Mouse (Mus musculus) brain, embryonic 14.5 days (tissue): ENCODE results near the gene Slc9a6. TPM values are rescaled to one million over a fixed set of nuclear protein-coding genes. Genes with fewer than 3 reads are reported as not detected.

ENCODE experiments used
- DNase-seq: peaks from one replicate; pipeline ENCODE4 v3.0.0-alpha.2; 2011; ENCODE audit warnings: low read depth
- CTCF ChIP-seq: fragments of 200-500 bp; IDR thresholded peaks from 2 replicates; pipeline ENCODE4 v1.5.1; 2012; ENCODE audit warnings: inconsistent platforms, mild to moderate bottlenecking, moderate library complexity, borderline replicate concordance; ENCODE audit not compliant: insufficient read depth, insufficient read length; ENCODE audit errors: extremely low read depth
- POLR2A ChIP-seq: fragments of 200-500 bp; IDR thresholded peaks from 2 replicates; pipeline ENCODE4 v1.6.1; 2012; ENCODE audit warnings: mild to moderate bottlenecking, inconsistent platforms, borderline replicate concordance; ENCODE audit not compliant: poor library complexity, insufficient read depth, insufficient read length, severe bottlenecking; ENCODE audit errors: extremely low read depth
- polyA plus RNA-seq: library from polyadenylated mRNA; depleted of rRNA; stranded (reverse); fragments of >200 nt; gene quantifications from 2 replicates; pipeline ENCODE4 v1.2.3, GENCODE M21; 2012

The Slc9a6 gene
- polyA plus RNA-seq, 1 experiment = 70.0 TPM

DNA sequence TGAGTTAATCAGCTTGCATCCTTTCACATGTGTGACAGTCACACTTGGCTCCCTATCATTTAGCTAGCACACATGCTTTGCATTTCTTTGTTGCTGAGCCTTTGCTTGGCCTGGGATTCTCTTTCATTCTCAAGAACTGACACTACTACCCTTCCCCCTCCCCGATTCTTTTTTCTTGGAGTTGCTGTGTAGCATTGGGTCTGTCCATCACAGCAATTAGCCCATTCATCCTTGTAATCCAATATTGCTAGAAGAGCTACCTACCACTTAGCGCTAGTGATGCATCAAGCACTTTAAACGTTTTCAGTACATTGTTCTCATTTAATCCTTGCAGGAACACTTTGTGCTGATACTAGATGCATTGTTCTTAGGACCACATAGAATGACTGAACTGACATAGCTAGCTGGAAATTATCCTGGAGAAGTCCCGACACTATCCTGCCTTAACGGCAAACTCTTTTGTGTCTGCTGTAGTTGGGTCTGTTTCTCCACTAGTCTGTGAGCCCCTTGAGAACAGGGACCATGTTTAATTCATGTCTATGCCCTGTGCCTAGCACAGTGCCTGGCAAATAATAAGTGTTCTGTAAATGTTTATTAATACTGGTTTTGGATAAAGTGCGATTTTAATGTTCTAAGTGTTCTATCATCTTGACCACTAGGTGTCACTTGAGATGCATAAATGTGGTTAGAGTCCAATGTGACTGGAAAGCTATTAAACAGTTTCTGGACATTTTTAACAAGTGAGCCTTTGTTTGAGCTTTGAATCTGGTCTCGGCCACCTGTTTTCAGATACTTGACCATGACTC lies 40.2 kb downstream of the Slc9a6 start:
- TF ChIP-seq POLR2A (no peak), CTCF (no peak)
- peak; percentile 68 for DNase-seq

DNA sequence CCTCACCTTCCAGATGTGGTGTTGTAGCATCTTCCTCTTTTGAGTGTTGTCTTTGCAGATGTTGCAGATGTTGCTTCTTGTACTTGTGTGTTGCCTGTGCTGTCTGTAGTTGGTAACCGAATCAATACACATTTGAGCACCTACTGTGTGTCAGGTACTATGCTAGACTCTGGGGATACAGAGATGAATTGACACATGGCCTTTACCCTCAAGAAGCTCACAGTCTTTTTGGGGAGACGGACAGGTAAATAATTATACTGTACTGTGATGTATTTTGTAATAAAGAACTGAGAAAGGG lies 40.7 kb downstream of the Slc9a6 start:
- TF ChIP-seq POLR2A (no peak), CTCF (no peak)
- no peak for DNase-seq

DNA sequence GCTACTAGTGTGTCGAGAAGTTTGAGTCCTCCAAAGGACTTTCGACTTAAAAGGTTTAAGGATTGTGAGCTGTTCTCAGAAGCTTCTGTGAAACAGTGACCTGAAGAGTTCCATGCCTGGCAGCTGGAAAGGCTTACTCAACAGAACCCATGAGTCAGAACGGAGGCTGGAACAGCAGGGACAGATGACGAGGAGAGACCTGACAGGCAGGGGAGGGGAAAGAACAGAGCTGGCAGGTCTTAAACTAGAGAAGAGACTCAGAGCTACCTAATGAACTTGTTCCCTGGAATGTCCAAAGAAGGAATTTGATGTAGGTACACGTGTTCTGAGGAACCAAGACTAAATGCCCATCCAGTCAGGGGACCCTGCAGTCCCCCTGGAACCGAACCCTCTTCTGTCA lies 41.3 kb downstream of the Slc9a6 start:
- no peak for DNase-seq
- no peak for TF ChIP-seq CTCF
- TF ChIP-seq POLR2A = no peak

DNA sequence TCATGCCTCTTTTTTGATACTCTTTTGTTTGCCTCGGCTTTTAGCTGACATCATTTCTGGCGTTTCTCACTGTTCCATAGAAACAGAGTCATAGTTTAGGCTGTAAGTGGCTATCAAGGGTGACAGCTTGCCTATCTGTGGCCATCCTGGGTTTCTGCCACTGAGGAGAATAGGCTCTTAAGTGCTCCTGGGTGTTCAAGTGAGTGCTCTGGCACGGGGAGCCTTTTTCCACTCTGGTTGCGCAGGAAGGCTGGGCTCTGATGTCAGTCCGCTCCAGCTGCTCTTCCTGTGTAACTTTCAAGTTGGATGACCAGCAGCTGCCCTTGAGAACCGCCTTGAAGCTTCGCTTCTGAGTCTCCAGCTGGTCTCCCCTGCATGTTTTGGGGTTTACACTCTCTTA lies 42.2 kb downstream of the Slc9a6 start:
- no peak for TF ChIP-seq CTCF
- TF ChIP-seq POLR2A = no peak
- DNase-seq = peak; percentile 56

DNA sequence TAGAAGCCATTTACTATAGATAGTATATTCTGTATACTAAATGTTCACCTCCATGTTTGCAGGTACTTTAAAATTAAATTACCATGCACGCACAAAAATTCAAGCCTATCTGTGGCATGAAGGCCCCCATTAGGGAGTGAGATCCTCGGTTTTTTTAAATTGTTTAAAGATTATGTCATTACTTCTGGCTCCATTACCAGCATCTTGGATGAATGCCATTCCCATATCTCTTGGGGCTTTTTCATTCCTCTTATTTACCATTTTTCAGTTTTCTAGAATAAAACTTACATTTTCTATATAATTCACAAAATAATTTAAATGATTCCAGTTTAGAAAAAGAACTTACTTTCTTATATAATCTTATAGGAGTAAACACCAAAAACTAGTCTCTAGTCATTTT lies 46.1 kb downstream of the Slc9a6 start:
- TF ChIP-seq CTCF = no peak
- TF ChIP-seq POLR2A = no peak
- no peak for DNase-seq

DNA sequence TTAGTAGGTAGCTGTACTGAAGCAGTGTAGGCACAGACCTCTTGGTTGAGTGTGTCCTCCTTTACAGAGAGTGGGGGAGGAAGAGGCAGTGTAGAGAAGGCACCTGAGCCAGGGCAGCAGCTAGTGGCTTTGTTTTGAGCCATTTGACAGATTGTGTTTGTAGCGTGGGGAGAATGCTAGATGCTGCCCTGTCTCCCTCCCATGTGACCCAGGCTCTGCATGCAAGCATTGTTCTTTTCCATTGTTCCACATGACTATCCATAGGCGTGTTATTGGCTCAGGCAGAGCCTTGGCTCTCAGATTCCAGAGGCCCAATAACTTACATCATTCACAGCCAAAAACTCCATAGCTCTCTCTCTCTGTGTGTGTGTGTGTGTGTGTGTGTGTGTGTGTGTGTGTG lies 49.7 kb downstream of the Slc9a6 start:
- TF ChIP-seq POLR2A = no peak
- no peak for TF ChIP-seq CTCF
- no peak for DNase-seq

DNA sequence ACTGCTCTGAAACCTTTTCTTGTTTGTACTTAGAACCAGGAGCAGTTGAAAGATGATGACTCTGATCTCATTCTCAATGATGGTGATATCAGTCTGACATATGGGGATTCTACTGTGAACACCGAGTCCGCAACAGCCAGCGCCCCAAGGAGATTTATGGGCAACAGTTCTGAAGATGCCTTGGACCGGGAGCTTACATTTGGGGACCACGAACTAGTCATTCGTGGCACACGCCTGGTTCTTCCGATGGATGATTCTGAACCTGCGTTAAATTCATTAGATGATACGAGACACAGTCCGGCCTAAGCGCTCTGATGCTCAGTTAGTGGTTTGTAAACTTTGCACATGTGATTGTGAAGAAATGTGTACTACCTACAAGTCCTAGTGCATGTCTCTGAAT lies 51.6 kb downstream of the Slc9a6 start:
- TF ChIP-seq CTCF = no peak
- no peak for TF ChIP-seq POLR2A
- DNase-seq = no peak

DNA sequence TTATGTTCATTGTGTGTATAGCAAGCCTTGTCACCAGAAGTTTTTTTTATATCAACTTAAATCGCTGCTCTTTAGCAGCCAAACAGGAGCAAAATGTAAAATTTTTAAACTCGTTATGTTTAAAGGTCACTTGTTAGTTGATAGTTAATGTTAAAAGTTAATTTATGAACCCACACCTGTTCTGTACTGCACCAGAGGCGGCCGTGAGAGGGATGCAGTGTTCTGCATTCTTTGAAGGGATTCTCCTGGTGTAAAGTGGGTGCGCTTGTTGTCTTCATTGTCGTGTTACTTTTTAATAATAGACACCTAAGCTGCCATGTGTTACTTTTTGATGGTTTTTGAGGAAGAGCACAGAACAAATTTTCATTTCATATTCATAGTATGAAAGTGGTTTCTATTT lies 52.8 kb downstream of the Slc9a6 start:
- TF ChIP-seq CTCF (no peak), POLR2A (no peak)
- no peak for DNase-seq

DNA sequence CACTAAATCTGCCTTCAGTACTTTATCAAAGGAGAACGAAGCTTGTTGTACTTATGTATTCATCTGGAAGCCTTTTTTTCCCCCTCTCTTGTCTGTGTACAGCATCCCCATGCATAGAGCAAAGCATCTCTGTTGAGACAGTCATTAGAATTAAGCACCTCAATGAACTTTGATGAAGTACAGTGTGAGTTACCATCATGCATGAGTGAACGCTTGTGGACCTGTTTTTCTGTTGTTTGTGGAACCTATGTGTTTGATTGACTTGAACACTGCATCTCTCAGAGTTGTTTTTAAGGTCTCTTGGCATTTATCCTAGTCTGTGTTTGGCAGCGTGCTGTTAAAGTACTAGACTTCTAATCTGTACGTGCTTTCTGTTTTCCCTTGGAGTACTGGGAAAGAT lies 53.8 kb downstream of the Slc9a6 start:
- DNase-seq = peak; percentile 75
- TF ChIP-seq POLR2A (no peak), CTCF (no peak)

DNA sequence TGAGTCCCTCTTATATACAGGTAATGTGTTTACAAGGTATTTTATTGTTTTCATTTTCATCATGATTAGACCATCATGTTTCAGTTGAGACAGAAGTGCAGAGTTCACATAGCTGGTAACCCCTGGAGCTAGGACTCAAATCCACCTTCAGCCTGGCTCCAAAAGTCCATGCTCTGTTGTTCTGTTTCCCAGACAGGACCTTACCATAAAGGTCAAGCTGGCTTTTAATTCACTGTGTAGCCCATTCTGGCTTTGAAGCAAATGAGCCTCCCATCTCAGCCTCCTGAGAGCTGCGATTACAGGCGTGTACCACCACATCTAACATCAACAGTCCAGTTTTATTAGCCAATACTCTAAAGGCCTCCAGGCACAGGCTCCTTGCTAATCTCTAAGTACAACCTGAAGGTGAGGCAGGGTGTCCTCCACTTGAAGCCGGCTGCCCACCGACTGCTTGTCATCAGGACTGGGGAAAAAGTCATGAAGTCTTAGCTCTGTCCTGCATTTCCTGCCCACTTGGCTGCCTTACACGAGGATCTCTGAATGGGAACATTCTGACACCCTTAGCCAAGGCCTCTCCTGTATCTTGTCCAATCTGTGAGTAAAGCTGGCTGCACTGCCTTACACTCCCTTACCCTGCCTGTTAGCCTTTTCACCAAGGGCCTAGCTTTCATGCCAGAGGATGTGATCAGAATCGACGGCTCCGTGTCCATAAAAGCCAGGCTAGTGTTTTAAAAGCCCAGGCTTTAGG lies 55.8 kb downstream of the Slc9a6 start:
- no peak for TF ChIP-seq POLR2A
- TF ChIP-seq CTCF = no peak
- DNase-seq = no peak

DNA sequence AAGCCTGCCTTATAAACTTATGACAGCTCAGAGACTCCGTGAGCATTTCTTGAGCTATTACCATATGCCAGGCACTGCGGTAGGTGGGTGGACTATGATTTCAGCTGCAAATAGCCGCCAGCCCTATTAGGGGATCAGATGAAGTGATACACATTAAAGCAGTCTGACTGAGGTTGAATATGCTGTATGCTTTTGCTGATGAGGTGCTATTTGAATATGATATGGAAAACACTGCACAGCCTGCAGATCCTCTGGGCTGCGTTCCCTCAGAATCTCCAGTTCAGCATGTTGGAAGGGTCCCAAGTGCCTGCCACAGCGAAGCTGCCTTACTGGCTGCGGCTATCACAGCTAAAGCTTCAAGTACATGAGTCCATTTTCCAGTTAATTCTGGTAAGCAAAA lies 57.7 kb downstream of the Slc9a6 start:
- no peak for TF ChIP-seq POLR2A
- no peak for TF ChIP-seq CTCF
- peak; percentile 38 for DNase-seq

DNA sequence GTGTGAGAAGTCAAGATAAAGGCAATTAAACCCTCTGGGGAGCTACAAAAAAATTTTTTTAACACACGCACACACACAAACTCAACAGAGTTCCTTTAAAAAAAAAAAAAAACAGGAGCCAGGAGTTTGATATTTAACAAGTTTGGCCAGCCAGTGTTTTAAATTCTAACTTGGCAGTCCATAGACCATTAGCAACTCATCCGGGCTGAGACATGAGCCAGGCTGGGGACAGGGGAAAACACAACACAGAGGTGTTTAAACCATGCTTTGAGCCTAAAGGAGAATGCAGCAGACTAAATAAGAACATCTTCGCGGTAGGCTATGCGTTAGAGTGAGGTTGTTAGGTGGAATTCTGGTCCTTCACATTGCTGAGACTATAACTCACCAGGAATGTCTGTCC lies 58.5 kb downstream of the Slc9a6 start:
- no peak for TF ChIP-seq CTCF
- no peak for TF ChIP-seq POLR2A

DNA sequence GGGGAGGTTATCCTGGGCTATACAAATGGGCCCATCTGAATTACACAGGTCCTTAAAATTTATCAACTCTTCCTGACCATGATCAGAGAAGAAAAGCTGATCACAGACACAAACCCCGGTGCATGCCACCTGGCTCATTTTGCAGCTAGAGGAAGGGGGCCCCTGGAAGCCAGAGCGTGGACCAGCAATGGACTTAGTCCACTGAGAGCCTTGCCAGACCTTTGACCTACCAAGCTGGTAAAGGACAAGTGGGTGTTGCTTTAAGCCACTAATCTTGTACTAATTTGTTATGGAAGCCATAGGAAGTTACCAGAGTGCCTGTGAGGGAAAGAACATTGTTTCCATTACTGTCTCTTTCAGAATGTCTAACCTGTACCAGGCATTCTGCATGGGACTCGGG lies 58.9 kb downstream of the Slc9a6 start:
- no peak for DNase-seq
- TF ChIP-seq POLR2A (no peak), CTCF (no peak)

More for the DNA sequence above, 58.5 kb downstream of the Slc9a6 start:
- peak; percentile 4 for DNase-seq
